Mouse (Mus musculus) forebrain, postnatal 0 days (tissue): Measurements from ENCODE around the gene Cmtm4. TPM values are rescaled to one million over a fixed set of nuclear protein-coding genes. Genes with fewer than 3 reads are reported as not detected.

Experiments
- ATAC-seq: fragments of 200-750 bp; cut with Nextera tagmentation; 2 replicates; pipeline ENCODE4 v1.8.0; 2017; ENCODE audit warnings: mild to moderate bottlenecking, moderate library complexity
- DNase-seq: peaks from one replicate; pipeline ENCODE4 v3.0.0-alpha.2; 2015
- H3K27ac ChIP-seq: fragments of 300-500 bp; sonication (generic); 2 replicates; pipeline ENCODE4 v1.5.1; 2014; ENCODE audit warnings: low read depth, mild to moderate bottlenecking, antibody characterized with exemption, low read length, moderate library complexity, mixed read lengths
- H3K27me3 ChIP-seq: fragments of 300-500 bp; sonication (generic); 2 replicates; pipeline ENCODE4 v1.6.1; 2014; ENCODE audit warnings: mild to moderate bottlenecking, low read length, mixed read lengths; ENCODE audit not compliant: insufficient read depth
- H3K36me3 ChIP-seq: fragments of 300-500 bp; sonication (generic); 2 replicates; pipeline ENCODE4 v1.6.1; 2014; ENCODE audit warnings: mild to moderate bottlenecking, moderate library complexity; ENCODE audit not compliant: insufficient read depth
- H3K4me1 ChIP-seq: fragments of 300-500 bp; sonication (generic); 2 replicates; pipeline ENCODE4 v1.6.1; 2014; ENCODE audit warnings: antibody characterized with exemption; ENCODE audit not compliant: insufficient read depth
- H3K4me2 ChIP-seq: fragments of 300-500 bp; sonication (generic); 2 replicates; pipeline ENCODE4 v1.6.1; 2014; ENCODE audit warnings: low read depth, mild to moderate bottlenecking, moderate library complexity
- H3K4me3 ChIP-seq: fragments of 300-500 bp; sonication (generic); 2 replicates; pipeline ENCODE4 v1.5.1; 2014; ENCODE audit warnings: low read depth, low read length, mixed read lengths
- H3K9ac ChIP-seq: fragments of 300-500 bp; sonication (generic); 2 replicates; pipeline ENCODE4 v1.6.1; 2014; ENCODE audit warnings: mild to moderate bottlenecking
- H3K9me3 ChIP-seq: fragments of 300-500 bp; sonication (generic); 2 replicates; pipeline ENCODE4 v1.6.1; 2016; ENCODE audit warnings: low read length
- CTCF ChIP-seq: sonication (generic); IDR thresholded peaks from 2 replicates; pipeline ENCODE4 v1.5.1; 2016; ENCODE audit warnings: antibody characterized with exemption, control low read depth, low read depth
- WGBS: fragments of 180-500 bp; shearing (Covaris S2); extraction: QIAGEN DNeasy Blood & Tissue Kit; methylation state at CpG from one replicate; pipeline ENCODE4 v1.1.7; 2014; 5-methylcytosine and 5-hydroxymethylcytosine counted together
- polyA plus RNA-seq: library from polyadenylated mRNA; unstranded; fragments of >200 nt; fragmentation: Nextera tagmentation; extraction: Ambion mirVana; gene quantifications from 2 replicates; pipeline ENCODE4 v1.2.1, GENCODE M21; 2015
- total RNA-seq: library from RNA; depleted of rRNA; stranded (reverse); fragments of >200 nt; gene quantifications from 2 replicates; pipeline ENCODE4 v1.2.3, GENCODE M21; 2014

Cmtm4 gene
- total and polyA plus RNA-seq, 2 experiments from 2014 or later, result 2.3 to 35.1 TPM

DNA sequence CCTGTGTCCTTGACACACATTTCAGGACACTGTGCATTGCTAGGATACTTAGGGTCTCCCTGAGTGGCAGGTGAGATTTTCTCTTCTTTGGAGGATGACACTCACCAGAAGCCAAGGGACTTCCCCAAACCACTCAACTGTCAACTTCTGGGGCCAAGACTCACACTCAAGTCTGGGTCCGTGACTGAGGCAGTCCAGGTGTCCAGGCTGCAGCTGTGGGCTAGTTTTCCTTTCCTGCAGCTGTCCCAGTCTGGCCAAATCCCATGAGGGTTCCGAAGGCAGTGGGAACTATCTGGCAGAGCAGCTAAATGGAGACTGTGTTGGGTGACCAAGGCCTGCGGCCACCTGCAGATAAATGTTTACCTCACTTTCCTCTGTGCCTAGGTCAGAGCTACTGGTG, 16.4 kb upstream of the Cmtm4 start:
- no peaks in the 10 kb centered on the region; the same call in 1 of the 2 replicates for H3K36me3 ChIP-seq
- H3K4me2 ChIP-seq, result no peak overlapping the region
- no peaks in the 10 kb centered on the region for H3K9me3 ChIP-seq
- no peaks in the 10 kb centered on the region for H3K4me1 ChIP-seq
- no peak overlapping the region for H3K27ac ChIP-seq
- no peak overlapping the region for H3K9ac ChIP-seq
- 91% methylated on average over 3 of the region's 3 CpGs for WGBS
- ATAC-seq, result no peak
- no peak for DNase-seq
- no peak overlapping the region for H3K4me3 ChIP-seq
- TF ChIP-seq CTCF, result no peak
- no peaks in the 10 kb centered on the region for H3K27me3 ChIP-seq

DNA sequence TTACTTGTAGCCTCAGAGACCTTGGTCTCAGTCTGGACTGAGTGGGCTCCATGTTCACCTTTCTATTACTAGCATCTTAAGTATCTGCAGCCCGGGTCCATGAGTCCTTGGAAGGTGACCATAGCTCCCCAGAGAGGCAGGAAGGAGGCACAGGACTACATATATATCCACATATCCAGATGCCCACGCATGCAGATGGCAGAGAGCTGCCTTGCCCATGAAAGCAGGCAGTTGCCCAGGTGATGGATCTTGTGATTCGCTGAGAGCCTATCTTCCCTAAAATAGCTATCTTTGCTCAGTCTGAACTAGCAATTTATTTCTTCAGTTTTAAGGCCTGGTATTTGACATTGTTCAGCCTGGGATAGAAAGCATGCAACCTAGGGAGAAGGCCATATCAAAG, 15.9 kb upstream of the Cmtm4 start:
- DNase-seq, result no peak
- no peak for TF ChIP-seq CTCF
- Histone ChIP-seq H3K4me1 (no peaks in the 10 kb centered on the region), H3K36me3 (no peaks in the 10 kb centered on the region), H3K27me3 (no peaks in the 10 kb centered on the region), H3K27ac (no peak overlapping the region), H3K9ac (no peak overlapping the region), H3K9me3 (no peaks in the 10 kb centered on the region), H3K4me2 (no peak overlapping the region), H3K4me3 (no peak overlapping the region)
- no peak for ATAC-seq
- WGBS, result 85% methylated on average over 3 of the region's 3 CpGs

DNA sequence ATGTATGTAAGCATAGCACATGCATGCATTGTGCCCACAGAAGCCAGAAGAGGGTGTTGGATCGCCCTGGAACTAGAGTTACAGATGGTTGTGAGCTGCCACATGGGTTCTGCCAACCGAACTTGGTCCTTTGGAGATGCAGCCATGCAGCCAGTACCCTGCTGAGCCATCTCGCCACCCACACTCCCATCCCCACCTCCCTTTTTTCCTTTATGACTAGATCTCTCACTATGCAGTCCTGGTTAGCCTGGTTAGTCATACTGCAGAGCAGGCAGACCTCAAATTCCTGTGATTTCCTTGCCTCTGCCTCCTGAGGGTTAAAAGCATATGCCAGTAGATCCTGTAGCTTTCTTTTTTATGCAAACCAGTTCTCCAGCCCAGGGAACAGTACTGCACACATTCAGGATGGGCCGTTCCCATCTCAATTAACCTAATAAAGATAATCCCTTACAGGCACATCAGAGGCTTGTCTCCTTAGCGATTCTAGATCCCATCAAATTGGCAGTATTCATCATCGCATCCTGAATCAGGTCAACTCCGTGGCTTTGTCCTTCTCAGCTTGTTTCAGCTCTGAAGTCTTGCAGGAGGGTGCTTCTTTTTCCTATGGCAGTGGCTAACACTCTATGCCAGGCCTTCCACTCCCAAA, 15.1 kb upstream of the Cmtm4 start:
- TF ChIP-seq CTCF, result no peak
- no peak for DNase-seq
- Histone ChIP-seq H3K4me3 (no peak overlapping the region), H3K36me3 (no peaks in the 10 kb centered on the region), H3K9me3 (no peaks in the 10 kb centered on the region), H3K4me2 (no peak overlapping the region), H3K4me1 (no peaks in the 10 kb centered on the region), H3K9ac (no peak overlapping the region), H3K27ac (no peak overlapping the region), H3K27me3 (no peaks in the 10 kb centered on the region)
- ATAC-seq, result peak; percentile 14; the same call in 1 of the 2 replicates
- 32% methylated on average over 7 of the region's 7 CpGs for WGBS

DNA sequence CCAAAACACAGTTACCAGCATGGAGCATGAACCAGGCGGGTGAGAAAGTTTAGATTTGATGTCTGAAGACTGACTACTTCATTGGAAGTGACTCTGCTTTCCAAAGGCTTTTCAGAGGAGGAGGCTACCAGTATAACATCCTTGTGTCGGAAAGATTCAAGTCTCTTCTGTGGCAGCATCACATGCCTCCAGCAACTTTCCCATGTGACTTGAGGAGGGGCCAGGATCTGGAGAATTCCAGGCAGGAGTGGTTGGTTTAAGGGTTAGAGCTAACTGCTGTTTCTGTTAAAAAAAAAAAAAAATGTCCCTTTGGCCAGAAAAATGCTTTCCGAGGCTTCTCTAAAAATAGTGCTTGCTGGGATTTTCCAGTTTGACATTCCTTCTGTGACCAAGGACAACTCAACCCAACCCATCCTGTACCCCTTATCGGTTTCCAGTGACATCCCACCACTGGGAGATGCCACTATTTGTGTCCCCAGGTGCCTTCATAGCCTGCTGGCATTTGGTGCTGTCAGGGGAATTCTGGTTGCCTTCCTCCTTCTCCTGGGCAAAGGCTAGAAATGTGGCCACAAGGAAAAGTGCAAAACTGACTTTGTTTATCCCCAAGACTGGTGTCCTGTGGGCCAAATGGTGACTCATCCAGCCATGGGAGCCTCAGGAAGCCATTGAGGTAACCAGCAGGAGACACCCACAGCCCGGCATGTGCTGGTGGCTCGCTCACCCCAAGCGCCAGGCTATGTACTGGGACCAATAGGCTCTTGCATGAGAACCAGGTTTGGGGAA, 12.9 kb upstream of the Cmtm4 start:
- no peak for TF ChIP-seq CTCF
- ATAC-seq, result no peak
- DNase-seq, result no peak
- no peak overlapping the region for H3K9ac ChIP-seq
- no peaks in the 10 kb centered on the region for H3K9me3 ChIP-seq
- no peaks in the 10 kb centered on the region for H3K4me1 ChIP-seq
- H3K4me3 ChIP-seq, result no peak overlapping the region
- 88% methylated on average over 7 of the region's 7 CpGs for whole genome bisulfite sequencing
- H3K4me2 ChIP-seq, result no peak overlapping the region
- no peaks in the 10 kb centered on the region for H3K27me3 ChIP-seq
- no peak overlapping the region for H3K27ac ChIP-seq
- H3K36me3 ChIP-seq, result no peaks in the 10 kb centered on the region

DNA sequence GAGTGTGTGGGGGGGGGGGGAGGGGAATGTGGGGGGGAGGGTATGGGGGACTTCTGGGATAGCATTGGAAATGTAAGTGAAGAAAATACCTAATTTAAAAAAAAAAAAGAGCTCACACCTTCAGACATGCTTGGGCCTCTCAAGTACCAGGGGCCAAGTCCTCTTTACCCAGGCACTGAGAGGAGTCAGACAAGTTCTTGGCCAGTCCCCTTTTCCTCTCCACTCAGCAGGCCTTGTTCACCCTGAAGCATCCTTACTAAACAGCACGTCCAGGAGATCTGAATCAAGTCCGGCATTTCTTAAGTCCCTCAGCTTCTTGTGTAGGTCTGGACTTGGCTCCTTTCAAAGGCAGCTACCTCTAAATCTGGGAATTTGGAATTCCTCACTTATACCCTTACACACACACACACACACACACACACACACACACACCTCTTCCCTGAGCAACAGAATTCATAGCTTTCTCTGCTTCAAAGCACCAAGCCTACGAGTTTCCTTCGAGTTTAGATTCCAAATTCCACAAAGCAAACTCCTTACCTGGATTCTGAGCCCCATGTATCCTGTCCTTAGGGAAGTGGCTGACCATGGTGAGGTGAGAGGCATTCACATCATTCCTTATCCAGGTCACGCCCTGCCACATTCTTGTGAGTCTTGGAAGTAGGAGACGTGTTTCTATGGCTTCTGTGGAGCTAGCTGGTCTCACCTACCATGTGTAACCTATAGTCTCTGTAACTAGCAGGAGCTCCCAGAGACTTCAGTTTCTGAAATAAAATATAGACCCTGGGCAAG, 10.9 kb upstream of the Cmtm4 start:
- ATAC-seq, result no peak
- Histone ChIP-seq H3K27me3 (no peaks in the 10 kb centered on the region), H3K4me2 (no peak overlapping the region), H3K9me3 (no peaks in the 10 kb centered on the region), H3K4me1 (no peaks in the 10 kb centered on the region), H3K36me3 (no peaks in the 10 kb centered on the region), H3K27ac (no peak overlapping the region), H3K9ac (no peak overlapping the region), H3K4me3 (no peak overlapping the region)
- DNase-seq, result no peak
- WGBS, result 85% methylated on average over 6 of the region's 6 CpGs
- no peak for TF ChIP-seq CTCF

DNA sequence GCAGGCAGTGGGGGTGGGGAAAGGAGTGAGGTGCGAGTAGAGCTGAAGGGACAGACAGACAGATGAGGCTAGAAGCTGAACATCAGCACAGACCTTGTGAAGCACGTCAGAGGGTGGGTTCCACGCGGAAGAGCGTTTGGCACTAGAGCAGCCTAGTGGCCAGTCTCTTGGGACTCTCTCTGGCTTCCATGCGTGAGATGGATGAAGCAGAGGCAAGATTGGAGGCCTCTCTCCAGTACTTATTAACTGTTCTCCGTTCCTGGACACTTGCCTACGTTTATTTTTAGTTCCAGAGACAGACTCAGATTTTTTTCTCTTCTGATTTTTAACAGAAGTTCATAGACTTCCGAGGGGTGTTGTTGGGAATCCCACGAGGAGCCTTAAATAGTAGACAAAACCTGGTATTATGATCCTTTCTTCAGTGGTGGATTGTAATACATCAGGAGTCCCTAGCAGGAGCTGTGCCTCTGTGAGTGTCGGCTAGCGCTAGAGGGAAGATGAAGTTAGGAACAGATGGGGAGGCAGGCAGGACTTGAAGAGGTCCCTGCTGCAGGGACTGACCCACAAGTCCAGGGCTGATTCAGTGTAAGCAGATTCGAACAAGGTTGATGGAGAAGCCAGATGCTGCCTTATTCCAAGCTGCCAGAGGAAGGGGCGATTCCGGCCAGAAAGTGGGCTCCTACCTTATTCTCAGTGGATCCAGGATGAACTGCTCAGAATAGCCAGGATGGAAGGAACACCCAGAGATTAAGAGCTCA, 10.0 kb upstream of the Cmtm4 start:
- no peak for ATAC-seq
- H3K9ac ChIP-seq, result no peak overlapping the region
- no peak overlapping the region for H3K4me3 ChIP-seq
- 69% methylated on average over 15 of the region's 15 CpGs for WGBS
- H3K4me2 ChIP-seq, result no peak overlapping the region
- no peak for TF ChIP-seq CTCF
- H3K36me3 ChIP-seq, result no peaks in the 10 kb centered on the region
- H3K27ac ChIP-seq, result no peak overlapping the region
- H3K27me3 ChIP-seq, result no peaks in the 10 kb centered on the region
- no peaks in the 10 kb centered on the region for H3K4me1 ChIP-seq
- no peak for DNase-seq
- no peaks in the 10 kb centered on the region for H3K9me3 ChIP-seq
